Mouse (Mus musculus) MEL (cell line): Measurements from ENCODE around the gene Il1a. TPM values are rescaled to one million over a fixed set of nuclear protein-coding genes. Genes with fewer than 3 reads are reported as not detected.

Experiments used
- DNase-seq: peaks from one replicate; pipeline ENCODE4 v3.0.0; 2011; ENCODE audit warnings: low read depth, low spot score
- H3K27ac ChIP-seq: 2 replicates; pipeline ENCODE4 v1.5.1; 2012; ENCODE audit warnings: low read depth, mild to moderate bottlenecking, control low read depth, low read length, moderate library complexity; ENCODE audit not compliant: control insufficient read depth
- H3K27me3 ChIP-seq, 2 experiments: fragments of 150-350 bp in 1 of 2; sonication (generic) in 1 of 2; 2 replicates each; pipeline ENCODE4 v1.6.1; 2012; ENCODE audit warnings: low read length in 2 of 2, mild to moderate bottlenecking in 2 of 2, improper control_type of control experiment in 1 of 2, moderate library complexity in 1 of 2; ENCODE audit not compliant: insufficient read depth in 2 of 2, control insufficient read depth in 1 of 2
- H3K36me3 ChIP-seq, 2 experiments: 2 replicates each; pipeline ENCODE4 v1.6.1; 2012 to 2014; ENCODE audit warnings: low read length in 2 of 2, improper control_type of control experiment in 1 of 2, inconsistent platforms in 1 of 2, mild to moderate bottlenecking in 1 of 2; ENCODE audit not compliant: insufficient read depth in 2 of 2, control insufficient read depth in 1 of 2
- H3K4me1 ChIP-seq, 2 experiments: fragments of 150-350 bp in 1 of 2; sonication (generic) in 1 of 2; 2 replicates each; pipeline ENCODE4 v1.6.1; 2012; ENCODE audit warnings: low read length in 2 of 2, improper control_type of control experiment in 1 of 2, mild to moderate bottlenecking in 1 of 2; ENCODE audit not compliant: insufficient read depth in 2 of 2, control insufficient read depth in 1 of 2
- H3K4me3 ChIP-seq, 2 experiments: fragments of 150-350 bp in 1 of 2; sonication (generic) in 1 of 2; 2 replicates each; pipeline ENCODE4 v1.5.1; 2012; ENCODE audit warnings: low read depth in 2 of 2, low read length in 2 of 2, mild to moderate bottlenecking in 2 of 2, moderate library complexity in 2 of 2, control low read depth in 1 of 2, improper control_type of control experiment in 1 of 2; ENCODE audit not compliant: control insufficient read depth in 1 of 2, insufficient read depth in 1 of 2
- H3K79me2 ChIP-seq: 2 replicates; pipeline ENCODE4 v1.6.1; 2012; ENCODE audit warnings: mild to moderate bottlenecking, low read length, moderate library complexity; ENCODE audit not compliant: control insufficient read depth, poor library complexity, insufficient read depth
- H3K9ac ChIP-seq: 2 replicates; pipeline ENCODE4 v1.6.1; 2012; ENCODE audit warnings: low read depth, mild to moderate bottlenecking, control low read depth, low read length, moderate library complexity; ENCODE audit not compliant: control insufficient read depth, poor library complexity, severe bottlenecking
- H3K9me3 ChIP-seq: fragments of 150-350 bp; sonication (generic); replicated peaks from 2 replicates; pipeline ENCODE4 v1.6.1; 2012; ENCODE audit warnings: mild to moderate bottlenecking, low read length, improper control_type of control experiment, moderate library complexity; ENCODE audit not compliant: insufficient read depth
- BHLHE40 ChIP-seq: IDR thresholded peaks from 2 replicates; pipeline ENCODE4 v1.6.1; 2012; ENCODE audit warnings: low read depth, mild to moderate bottlenecking, inconsistent platforms, low read length, improper control_type of control experiment, borderline replicate concordance
- CHD1 ChIP-seq: IDR thresholded peaks from 2 replicates; pipeline ENCODE4 v1.6.1; 2012; ENCODE audit warnings: low read depth, mild to moderate bottlenecking, inconsistent platforms, low read length, improper control_type of control experiment
- E2F4 ChIP-seq: IDR thresholded peaks from 2 replicates; pipeline ENCODE4 v1.6.1; 2011; ENCODE audit warnings: low read depth, low read length, improper control_type of control experiment, borderline replicate concordance
- EP300 ChIP-seq, 2 experiments: IDR thresholded peaks; 2 replicates each; pipeline ENCODE4 v1.6.1; 2011; ENCODE audit warnings: improper control_type of control experiment in 2 of 2, low read length in 2 of 2, low read depth in 1 of 2, mild to moderate bottlenecking in 1 of 2
- ETS1 ChIP-seq: IDR thresholded peaks from 2 replicates; pipeline ENCODE4 v1.6.1; 2012; ENCODE audit warnings: low read depth, mild to moderate bottlenecking, inconsistent platforms, low read length, improper control_type of control experiment, moderate library complexity
- MAFK ChIP-seq: IDR thresholded peaks from 2 replicates; pipeline ENCODE4 v1.6.1; 2011; ENCODE audit warnings: low read depth, mild to moderate bottlenecking, low read length, improper control_type of control experiment, borderline replicate concordance
- MAX ChIP-seq: IDR thresholded peaks from 2 replicates; pipeline ENCODE4 v1.6.1; 2011; ENCODE audit warnings: low read length, improper control_type of control experiment
- MAZ ChIP-seq: IDR thresholded peaks from 2 replicates; pipeline ENCODE4 v1.6.1; 2012; ENCODE audit warnings: low read depth, mild to moderate bottlenecking, inconsistent platforms, low read length, improper control_type of control experiment
- MEF2A ChIP-seq: IDR thresholded peaks from 2 replicates; pipeline ENCODE4 v1.6.1; 2014; ENCODE audit warnings: low read depth, mild to moderate bottlenecking, inconsistent platforms, low read length, improper control_type of control experiment; ENCODE audit not compliant: poor library complexity, insufficient replicate concordance, severe bottlenecking; ENCODE audit errors: extremely low read depth
- MXI1 ChIP-seq: IDR thresholded peaks from 2 replicates; pipeline ENCODE4 v1.6.1; 2011; ENCODE audit warnings: mild to moderate bottlenecking, low read depth, low read length, improper control_type of control experiment
- MYB ChIP-seq: IDR thresholded peaks from 2 replicates; pipeline ENCODE4 v1.6.1; 2011; ENCODE audit warnings: mild to moderate bottlenecking, low read depth, low read length, improper control_type of control experiment
- NELFE ChIP-seq: IDR thresholded peaks from 2 replicates; pipeline ENCODE4 v1.6.1; 2011; ENCODE audit warnings: low read depth, low read length, improper control_type of control experiment
- POLR2AphosphoS5 ChIP-seq: IDR thresholded peaks from 2 replicates; pipeline ENCODE4 v1.6.1; 2012; ENCODE audit warnings: low read depth, borderline replicate concordance, mild to moderate bottlenecking, inconsistent platforms, low read length, moderate library complexity, mixed read lengths
- SMC3 ChIP-seq: IDR thresholded peaks from 2 replicates; pipeline ENCODE4 v1.6.1; 2011; ENCODE audit warnings: low read depth, low read length, improper control_type of control experiment
- TBP ChIP-seq: IDR thresholded peaks from 2 replicates; pipeline ENCODE4 v1.8.0; 2011; ENCODE audit warnings: low read depth, low read length, improper control_type of control experiment
- UBTF ChIP-seq: IDR thresholded peaks from 2 replicates; pipeline ENCODE4 v1.6.1; 2012; ENCODE audit warnings: low read depth, mild to moderate bottlenecking, inconsistent platforms, low read length, improper control_type of control experiment, moderate library complexity, borderline replicate concordance; ENCODE audit not compliant: insufficient read depth
- USF2 ChIP-seq, 2 experiments: IDR thresholded peaks; 2 replicates each; pipeline ENCODE4 v1.6.1; 2011 to 2012; ENCODE audit warnings: improper control_type of control experiment in 2 of 2, low read length in 2 of 2, borderline replicate concordance in 1 of 2, inconsistent platforms in 1 of 2, low read depth in 1 of 2, mild to moderate bottlenecking in 1 of 2; ENCODE audit not compliant: insufficient read depth in 1 of 2
- ZMIZ1 ChIP-seq: IDR thresholded peaks from 2 replicates; pipeline ENCODE4 v1.6.1; 2012; ENCODE audit warnings: low read depth, mild to moderate bottlenecking, inconsistent platforms, low read length, improper control_type of control experiment, moderate library complexity
- ZNF384 ChIP-seq: IDR thresholded peaks from 2 replicates; pipeline ENCODE4 v1.6.1; 2012; ENCODE audit warnings: low read depth, mild to moderate bottlenecking, inconsistent platforms, low read length, improper control_type of control experiment
- polyA plus RNA-seq, 2 experiments: library from polyadenylated mRNA; stranded (reverse) in 1 of 2; unstranded in 1 of 2; fragments of >175 nt in 1 of 2; fragments of >200 nt in 1 of 2; gene quantifications; 2 replicates each; pipeline versions ENCODE4 v1.2.1 to v1.2.4; 2012; ENCODE audit warnings: low replicate concordance in 2 of 2, low read depth in 1 of 2; ENCODE audit not compliant: insufficient read length in 2 of 2, insufficient read depth in 1 of 2, missing spikeins in 1 of 2
- total RNA-seq: library from RNA; depleted of rRNA; stranded (reverse); fragments of 300-350 nt; gene quantifications from 2 replicates; pipeline ENCODE4 v1.2.3, GENCODE M21; 2012

The Il1a gene
- total and polyA plus RNA-seq, 3 experiments = 0.10 TPM; not detected in 2

DNA sequence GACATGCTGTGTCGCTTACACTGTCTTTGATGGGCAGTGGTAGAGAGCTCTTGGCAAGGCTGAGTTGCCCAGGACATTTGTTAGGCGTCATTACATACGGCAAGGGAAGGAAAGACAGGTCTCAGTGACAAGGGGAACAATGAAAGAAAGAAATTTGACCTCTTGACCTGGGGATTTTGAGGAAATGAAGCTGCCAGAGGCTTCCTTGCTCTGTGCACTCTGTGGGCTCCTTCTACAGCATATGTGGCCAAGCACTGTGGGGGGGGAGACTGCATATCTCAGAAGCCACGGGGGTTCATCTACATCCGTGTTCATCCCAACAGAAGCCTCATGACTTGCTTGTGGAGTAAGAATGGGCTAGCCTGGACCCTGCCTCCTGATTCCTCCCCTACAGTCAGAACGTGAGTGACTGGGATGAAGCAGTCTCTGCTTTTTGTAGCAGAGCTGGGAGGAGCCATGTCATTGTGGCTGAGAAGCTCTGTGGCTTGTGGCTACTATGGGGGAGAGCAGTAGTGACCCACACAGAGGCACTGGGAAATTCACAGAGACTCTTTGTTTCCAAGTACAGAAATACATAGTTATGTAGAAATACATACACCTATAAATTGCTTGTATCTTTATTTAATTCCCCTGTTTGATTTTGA lies 48.5 kb downstream of the Il1a start:
- Histone ChIP-seq H3K36me3 (no peaks in the 10 kb centered on the region), H3K79me2 (no peaks in the 10 kb centered on the region), H3K9me3 (no peaks in the 10 kb centered on the region), H3K9ac (no peak overlapping the region), H3K4me1 (no peaks in the 10 kb centered on the region), H3K4me3 (no peak overlapping the region), H3K27ac (no peak overlapping the region), H3K27me3 (no peaks in the 10 kb centered on the region)
- DNase-seq = no peak
- TF ChIP-seq TBP = no peak
- TF ChIP-seq E2F4 = no peak
- no peak for TF ChIP-seq POLR2AphosphoS5

DNA sequence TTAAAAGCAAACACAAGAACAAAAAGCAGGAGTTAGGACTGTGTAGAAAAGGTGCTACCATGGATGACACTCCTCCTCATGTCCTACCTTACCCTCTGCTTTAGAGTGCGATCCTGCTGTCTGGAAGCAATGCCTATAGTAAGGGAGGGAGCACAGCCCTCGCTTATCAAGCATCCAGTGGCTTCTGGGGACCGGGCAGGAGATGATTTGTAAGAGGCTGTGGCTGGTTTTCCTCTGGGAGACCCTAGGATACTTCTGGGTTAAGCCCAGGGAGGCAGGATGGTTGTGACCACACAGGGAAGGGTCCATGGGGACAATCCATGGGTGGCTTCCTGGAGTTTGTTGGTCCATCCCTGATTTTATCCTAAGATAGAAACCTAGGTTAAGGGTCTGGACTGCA lies 49.1 kb downstream of the Il1a start:
- H3K4me1 ChIP-seq = no peaks in the 10 kb centered on the region
- H3K9ac ChIP-seq = no peak overlapping the region
- H3K36me3 ChIP-seq = no peaks in the 10 kb centered on the region
- no peak overlapping the region for H3K4me3 ChIP-seq
- no peaks in the 10 kb centered on the region for H3K9me3 ChIP-seq
- no peak overlapping the region for H3K27ac ChIP-seq
- H3K27me3 ChIP-seq = no peaks in the 10 kb centered on the region
- TF ChIP-seq NELFE (no peak), ZNF384 (no peak), MEF2A (no peak), E2F4 (no peak), USF2 (IDR thresholded peaks at IDR 0.05; ENCODE audit: borderline replicate concordance in 1 of 2, insufficient read depth in 1 of 2, low read depth in 1 of 2, low read length in 2 of 2) (no peak), MAZ (no peak), SMC3 (no peak), UBTF (no peak), BHLHE40 (no peak), ETS1 (no peak), MAFK (no peak), CHD1 (no peak), MAX (no peak), MXI1 (no peak), ZMIZ1 (no peak), MYB (no peak), EP300 (IDR thresholded peaks at IDR 0.05; ENCODE audit: low read depth in 1 of 2, low read length in 2 of 2) (no peak)
- no peak for DNase-seq
- H3K79me2 ChIP-seq = no peaks in the 10 kb centered on the region
